ENCODE assay signal across 8 mouse cellular contexts in the genomic region with DNA sequence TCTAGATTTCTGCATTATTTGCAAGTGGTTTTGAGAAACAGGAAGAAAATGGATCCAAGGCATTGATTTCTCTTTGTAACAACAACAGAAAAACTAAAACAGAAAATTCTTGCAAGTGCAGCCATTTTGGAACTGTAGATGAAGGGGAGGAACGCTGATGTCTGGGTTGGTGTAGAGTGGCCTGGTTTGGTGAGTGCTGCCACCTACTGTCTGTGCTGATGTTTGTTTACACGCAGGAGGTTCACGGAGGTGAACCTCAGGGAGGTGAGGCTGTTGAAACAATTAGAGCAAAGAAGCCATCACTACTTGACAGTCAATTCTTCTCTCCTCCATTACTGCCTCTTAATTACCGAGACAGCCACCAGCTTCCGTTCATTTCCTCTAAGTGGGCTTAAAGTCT. TPM values are rescaled to one million over a fixed set of nuclear protein-coding genes. Genes with fewer than 3 reads are reported as not detected.
DNase-seq lines count a peak whose midpoint lies in the region; ATAC-seq and TF ChIP-seq lines count a peak whose summit lies in the region.

No protein-coding gene starts in this region.

- peak; percentile 73 for TF ChIP-seq CTCF in liver, adult 2 months (IDR thresholded peaks at IDR 0.05; ENCODE audit: low read depth, low read length)

- TF ChIP-seq POLR2A in liver, adult 2 months (IDR thresholded peaks at IDR 0.05; ENCODE audit: extremely low read depth, insufficient read depth, low read length), result no peak
- no peak for TF ChIP-seq POLR2A in myocyte (IDR thresholded peaks at IDR 0.05; ENCODE audit: insufficient read length, low read depth)

- H3K9ac ChIP-seq in forebrain, embryonic 16.5 days (replicated peaks; ENCODE audit: low read depth, low read length), result no peak overlapping the region
- H3K9ac ChIP-seq in liver, adult 2 months (ENCODE audit: low read depth, low read length), result no peak overlapping the region

- DNase-seq in urinary bladder, postnatal 25 days (ENCODE audit: low spot score), result peak; percentile 58
- DNase-seq in urinary bladder, postnatal 4 days (ENCODE audit: low spot score in 2 of 2), result no peak
- DNase-seq in cerebellum, adult 18-20 months, result peak; percentile 75 to 80
- peak; percentile 74 for DNase-seq in induced T-regulatory cell, adult 2 months (ENCODE audit: low read depth)
- peak; percentile 43 for DNase-seq in liver, adult 2 months (ENCODE audit: extremely low read depth, low read depth, low spot score)
- peak; percentile 72 for DNase-seq in thymus, postnatal 14 days

- peaks cover 9% of the 10 kb centered on the region; the same call in 1 of the 2 replicates for H3K36me3 ChIP-seq in forebrain, embryonic 16.5 days (ENCODE audit: control insufficient read depth, insufficient read depth)
- H3K36me3 ChIP-seq in liver, adult 2 months (ENCODE audit: control insufficient read depth, insufficient read depth, low read length), result peaks cover 21% of the 10 kb centered on the region
- H3K36me3 ChIP-seq in myocyte (ENCODE audit: control insufficient read depth, insufficient read depth), result peaks cover 3% of the 10 kb centered on the region

- 10% methylated on average over 5 of the region's 5 CpGs for WGBS in forebrain, embryonic 16.5 days
- 36% methylated on average over 5 of the region's 5 CpGs for WGBS in liver, adult 2 months

- ATAC-seq in forebrain, embryonic 16.5 days, result peak; percentile 88

- no peak overlapping the region for H3K4me3 ChIP-seq in forebrain, embryonic 16.5 days (replicated peaks; ENCODE audit: low read length)
- no peak overlapping the region for H3K4me3 ChIP-seq in liver, adult 2 months (ENCODE audit: insufficient read depth, low read depth, low read length)
- H3K4me3 ChIP-seq in myocyte, result no peak overlapping the region

- H3ac ChIP-seq in myocyte (ENCODE audit: control insufficient read depth, insufficient read length), result no peak overlapping the region

- no peaks in the 10 kb centered on the region for H3K9me3 ChIP-seq in forebrain, embryonic 16.5 days (ENCODE audit: control insufficient read depth, low read length)

- peaks cover 30% of the 10 kb centered on the region for H3K4me1 ChIP-seq in forebrain, embryonic 16.5 days (replicated peaks; ENCODE audit: control insufficient read depth, insufficient read depth, low read length)
- H3K4me1 ChIP-seq in liver, adult 2 months (ENCODE audit: control insufficient read depth, insufficient read depth, low read length), result no peaks in the 10 kb centered on the region

- no peak overlapping the region for H3K4me2 ChIP-seq in forebrain, embryonic 16.5 days (ENCODE audit: low read length)
- peak overlapping the region; percentile 74 for H3K4me2 ChIP-seq in myocyte (ENCODE audit: low read depth)

- H3K27ac ChIP-seq in forebrain, embryonic 16.5 days (ENCODE audit: low read length), result peak overlapping the region; percentile 3
- H3K27ac ChIP-seq in liver, adult 2 months (replicated peaks; ENCODE audit: insufficient read depth, low read depth, low read length), result no peak overlapping the region

- no peaks in the 10 kb centered on the region for H3K79me2 ChIP-seq in liver, adult 2 months (ENCODE audit: control insufficient read depth, insufficient read depth, low read length)
- no peaks in the 10 kb centered on the region for H3K79me2 ChIP-seq in myocyte (ENCODE audit: control insufficient read depth, insufficient read depth)

- no peaks in the 10 kb centered on the region for H3K27me3 ChIP-seq in forebrain, embryonic 16.5 days (replicated peaks; ENCODE audit: control insufficient read depth, insufficient read depth, low read length)
- no peaks in the 10 kb centered on the region for H3K27me3 ChIP-seq in liver, adult 2 months (ENCODE audit: control insufficient read depth, insufficient read depth, low read length)
- no peaks in the 10 kb centered on the region for H3K27me3 ChIP-seq in myocyte (ENCODE audit: control insufficient read depth, insufficient read depth, insufficient read length)

TF ChIP-seq in myocyte, 11 proteins besides CTCF, POLR2A, EP300 and RAD21:
- TF ChIP-seq TCF3 (IDR thresholded peaks at IDR 0.05; ENCODE audit: insufficient read length, low read depth) (no peak), USF1 (IDR thresholded peaks at IDR 0.05; ENCODE audit: low read depth) (no peak), MYOG (IDR thresholded peaks at IDR 0.05; ENCODE audit: control insufficient read depth in 1 of 3, insufficient read depth in 1 of 3, insufficient read length in 2 of 3, low read depth in 2 of 3) (no peak), TCF12 (IDR thresholded peaks at IDR 0.05; ENCODE audit: insufficient read depth, poor library complexity, severe bottlenecking) (no peak)

RNA-seq across cellular contexts. Expression of gene Dupd1, which starts 54.7 kb away (rescaled TPM):
- 0.24 and 0.29 TPM in 2 replicates for polyA plus RNA-seq in forebrain, embryonic 16.5 days (2015; fragmentation: Nextera tagmentation; extraction: Ambion mirVana)
- not detected in 2 replicates for total RNA-seq in liver, adult 2 months (2014; rRNA removed)
- not detected in 2 replicates for polyA plus RNA-seq in liver, adult 2 months (2012; rRNA removed)
- polyA plus RNA-seq in myocyte (2012; fragmentation: generic; extraction: Trizol), result 0.14 TPM

Comparison
In these comparisons a context has a peak if more than half of its experiments do, and no peak if none do; other contexts are left out.
1. DNase-seq: peak in urinary bladder, postnatal 25 days (single experiment), cerebellum, adult 18-20 months (2 of 2), induced T-regulatory cell, adult 2 months (single experiment), liver, adult 2 months (single experiment) and thymus, postnatal 14 days (single experiment); none in urinary bladder, postnatal 4 days (0 of 2).